Mouse (Mus musculus): Measurements from ENCODE around the gene Tmem44. TPM values are rescaled to one million over a fixed set of nuclear protein-coding genes. Genes with fewer than 3 reads are reported as not detected.

Tmem44 gene
- polyA plus RNA-seq, 1 experiment = not detected

- peak overlapping the region; percentile 82 for H3K4me3 ChIP-seq (ENCODE audit: insufficient read depth, low read length)
- peak overlapping the region; percentile 90 for H3K27ac ChIP-seq (ENCODE audit: insufficient read depth, low read depth, low read length)
- peaks cover 33% of the 10 kb centered on the region for H3K4me1 ChIP-seq (ENCODE audit: control insufficient read depth, insufficient read depth, low read length)
- no peak for TF ChIP-seq POLR2A (IDR thresholded peaks at IDR 0.05; ENCODE audit: borderline replicate concordance, low read depth, low read length)
- TF ChIP-seq CTCF (IDR thresholded peaks at IDR 0.05; ENCODE audit: low read depth, low read length) = no peak
These were observed 38.9 kb downstream of the Tmem44 start for GRCm38 (mm10) chr16:30511563-30512340.

- TF ChIP-seq POLR2A (IDR thresholded peaks at IDR 0.05; ENCODE audit: borderline replicate concordance, low read depth, low read length) = 0 out of 2 replicates have a peak, but pooled peaks have one; percentile 50
- no peak for TF ChIP-seq CTCF (IDR thresholded peaks at IDR 0.05; ENCODE audit: low read depth, low read length)
- peaks cover 33% of the 10 kb centered on the region for H3K4me1 ChIP-seq (ENCODE audit: control insufficient read depth, insufficient read depth, low read length)
- H3K4me3 ChIP-seq (ENCODE audit: insufficient read depth, low read length) = peak overlapping the region; percentile 82
- H3K27ac ChIP-seq (ENCODE audit: insufficient read depth, low read depth, low read length) = peak overlapping the region; percentile 90
These were observed 39.9 kb downstream of the Tmem44 start for GRCm38 (mm10) chr16:30510504-30511451.

GRCm38 (mm10) chr16:30510091-30510490, 40.6 kb downstream of the Tmem44 start:
- H3K4me1 ChIP-seq (ENCODE audit: control insufficient read depth, insufficient read depth, low read length) = peaks cover 33% of the 10 kb centered on the region
- peak overlapping the region; percentile 82 for H3K4me3 ChIP-seq (ENCODE audit: insufficient read depth, low read length)
- no peak overlapping the region for H3K27ac ChIP-seq (ENCODE audit: insufficient read depth, low read depth, low read length)
- no peak for TF ChIP-seq CTCF (IDR thresholded peaks at IDR 0.05; ENCODE audit: low read depth, low read length)
- TF ChIP-seq POLR2A (IDR thresholded peaks at IDR 0.05; ENCODE audit: borderline replicate concordance, low read depth, low read length) = no peak

- Histone ChIP-seq H3K27ac (ENCODE audit: insufficient read depth, low read depth, low read length) (no peak overlapping the region), H3K4me3 (ENCODE audit: insufficient read depth, low read length) (no peak overlapping the region)
- TF ChIP-seq POLR2A (IDR thresholded peaks at IDR 0.05; ENCODE audit: borderline replicate concordance, low read depth, low read length) (no peak), CTCF (IDR thresholded peaks at IDR 0.05; ENCODE audit: low read depth, low read length) (no peak)
These were observed 41.3 kb downstream of the Tmem44 start for GRCm38 (mm10) chr16:30509340-30509739.

GRCm38 (mm10) chr16:30508738-30509137, 41.9 kb downstream of the Tmem44 start:
- Histone ChIP-seq H3K27ac (ENCODE audit: insufficient read depth, low read depth, low read length) (no peak overlapping the region), H3K4me1 (ENCODE audit: control insufficient read depth, insufficient read depth, low read length) (peaks cover 28% of the 10 kb centered on the region), H3K4me3 (ENCODE audit: insufficient read depth, low read length) (no peak overlapping the region)
- no peak for TF ChIP-seq CTCF (IDR thresholded peaks at IDR 0.05; ENCODE audit: low read depth, low read length)
- TF ChIP-seq POLR2A (IDR thresholded peaks at IDR 0.05; ENCODE audit: borderline replicate concordance, low read depth, low read length) = no peak

More at GRCm38 (mm10) chr16:30509340-30509739, 41.3 kb downstream of the Tmem44 start:
- H3K4me1 ChIP-seq (ENCODE audit: control insufficient read depth, insufficient read depth, low read length) = peaks cover 33% of the 10 kb centered on the region

- peaks cover 16% of the 10 kb centered on the region for H3K4me1 ChIP-seq (ENCODE audit: control insufficient read depth, insufficient read depth, low read length)
- TF ChIP-seq CTCF (IDR thresholded peaks at IDR 0.05; ENCODE audit: low read depth, low read length) (no peak), POLR2A (IDR thresholded peaks at IDR 0.05; ENCODE audit: borderline replicate concordance, low read depth, low read length) (no peak)
- H3K27ac ChIP-seq (ENCODE audit: insufficient read depth, low read depth, low read length) = no peak overlapping the region
- H3K4me3 ChIP-seq (ENCODE audit: insufficient read depth, low read length) = no peak overlapping the region
These were observed 43.5 kb downstream of the Tmem44 start for GRCm38 (mm10) chr16:30507120-30507519.

- TF ChIP-seq POLR2A (IDR thresholded peaks at IDR 0.05; ENCODE audit: borderline replicate concordance, low read depth, low read length) (no peak), CTCF (IDR thresholded peaks at IDR 0.05; ENCODE audit: low read depth, low read length) (no peak)
- Histone ChIP-seq H3K4me3 (ENCODE audit: insufficient read depth, low read length) (no peak overlapping the region), H3K27ac (ENCODE audit: insufficient read depth, low read depth, low read length) (no peak overlapping the region), H3K4me1 (ENCODE audit: control insufficient read depth, insufficient read depth, low read length) (peaks cover 9% of the 10 kb centered on the region)
These were observed 45.2 kb downstream of the Tmem44 start for GRCm38 (mm10) chr16:30505311-30506031.

GRCm38 (mm10) chr16:30504856-30505255, 45.8 kb downstream of the Tmem44 start:
- Histone ChIP-seq H3K27ac (ENCODE audit: insufficient read depth, low read depth, low read length) (no peak overlapping the region), H3K4me3 (ENCODE audit: insufficient read depth, low read length) (no peak overlapping the region), H3K4me1 (ENCODE audit: control insufficient read depth, insufficient read depth, low read length) (peaks cover 5% of the 10 kb centered on the region)
- TF ChIP-seq CTCF (IDR thresholded peaks at IDR 0.05; ENCODE audit: low read depth, low read length) = no peak

- Histone ChIP-seq H3K4me3 (ENCODE audit: insufficient read depth, low read length) (no peak overlapping the region), H3K27ac (ENCODE audit: insufficient read depth, low read depth, low read length) (no peak overlapping the region), H3K4me1 (ENCODE audit: control insufficient read depth, insufficient read depth, low read length) (peaks cover 5% of the 10 kb centered on the region)
- no peak for TF ChIP-seq POLR2A (IDR thresholded peaks at IDR 0.05; ENCODE audit: borderline replicate concordance, low read depth, low read length)
- TF ChIP-seq CTCF (IDR thresholded peaks at IDR 0.05; ENCODE audit: low read depth, low read length) = peak; percentile 91
These were observed 46.7 kb downstream of the Tmem44 start for GRCm38 (mm10) chr16:30503958-30504357.
